Mouse (Mus musculus): ENCODE results near the gene Sdr9c7.

DNA sequence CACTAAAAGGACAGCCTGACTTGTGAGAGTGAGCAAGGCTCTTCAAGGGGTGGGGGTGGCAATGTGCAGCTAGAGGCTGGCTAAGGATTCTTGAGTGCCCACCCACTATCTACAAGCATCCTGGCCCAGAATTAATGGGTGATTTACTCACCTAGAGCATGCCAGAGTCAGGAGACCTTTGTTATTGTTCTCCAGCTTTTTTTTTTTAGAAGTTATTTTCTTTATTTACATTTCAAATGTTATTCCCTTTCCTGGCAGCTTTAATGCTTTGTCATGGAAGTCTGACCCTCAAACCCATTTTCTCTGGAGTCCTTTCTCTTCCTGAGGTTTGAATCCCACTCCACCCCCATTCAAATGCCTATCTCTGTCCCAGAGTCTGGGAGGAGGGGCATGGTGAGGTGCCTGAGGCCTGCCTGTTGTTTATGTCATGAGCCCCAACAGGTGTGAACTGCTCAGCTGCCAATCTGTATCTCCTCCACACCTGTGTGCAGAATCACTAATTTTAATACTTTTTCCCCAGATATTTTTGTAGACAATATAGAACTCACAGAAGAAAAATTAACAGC is 9.2 kb downstream of the Sdr9c7 start:
- TF ChIP-seq POLR2A (IDR thresholded peaks at IDR 0.05; ENCODE audit: control insufficient read depth, extremely low read depth, insufficient read depth, low read length, poor library complexity) (no peak), CTCF (IDR thresholded peaks at IDR 0.05; ENCODE audit: borderline replicate concordance, control insufficient read depth, extremely low read depth, insufficient read depth, low read length, poor library complexity) (no peak)

All from thymus, adult 2 months (tissue).